Mouse (Mus musculus): Measurements from ENCODE around the gene Dennd4b.
"Not testable (repeated sequence)": the region's sequence is repeated elsewhere in the genome, so short reads cannot be mapped to it uniquely, and the experiment has no call there.

Gene Dennd4b

DNA sequence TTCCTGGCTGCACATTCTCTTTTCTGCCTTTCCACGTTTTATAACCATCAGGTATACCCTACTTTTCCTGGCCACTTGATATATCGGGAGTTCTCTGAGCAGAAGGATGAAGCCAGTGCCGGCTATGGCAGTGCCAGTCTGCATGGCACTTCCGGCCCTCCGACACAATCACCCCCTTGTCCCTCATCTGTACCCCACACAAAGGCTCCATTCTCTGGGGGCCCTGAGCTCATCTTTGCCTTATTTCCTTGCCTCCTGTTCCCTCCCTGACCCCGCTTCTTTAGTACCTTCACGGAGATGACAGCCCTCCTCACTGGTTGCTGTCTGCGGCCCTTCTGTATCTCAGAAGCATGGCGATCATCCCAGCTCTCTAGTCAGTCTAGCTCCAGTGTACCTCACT is 15.7 kb downstream of the Dennd4b start:
- DNase-seq = peak; percentile 27

DNA sequence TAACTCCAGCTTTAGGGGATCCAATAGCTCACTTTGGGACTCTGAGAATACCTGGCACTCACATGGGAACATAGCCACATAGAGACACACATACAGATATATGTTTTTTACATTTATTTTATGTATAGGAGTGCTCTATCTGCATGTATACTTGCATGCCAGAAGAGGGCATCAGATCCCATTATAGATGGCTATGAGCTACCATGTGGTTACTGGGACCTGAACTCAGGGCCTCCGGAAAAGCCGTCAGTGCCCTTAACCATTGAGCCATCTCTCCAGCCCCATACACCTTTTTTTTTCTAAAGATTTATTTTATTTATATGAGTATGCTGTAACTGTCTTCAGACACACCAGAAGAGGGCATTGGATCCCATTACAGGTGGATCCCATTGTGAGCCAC is 19.2 kb downstream of the Dennd4b start:
- DNase-seq = no peak

DNA sequence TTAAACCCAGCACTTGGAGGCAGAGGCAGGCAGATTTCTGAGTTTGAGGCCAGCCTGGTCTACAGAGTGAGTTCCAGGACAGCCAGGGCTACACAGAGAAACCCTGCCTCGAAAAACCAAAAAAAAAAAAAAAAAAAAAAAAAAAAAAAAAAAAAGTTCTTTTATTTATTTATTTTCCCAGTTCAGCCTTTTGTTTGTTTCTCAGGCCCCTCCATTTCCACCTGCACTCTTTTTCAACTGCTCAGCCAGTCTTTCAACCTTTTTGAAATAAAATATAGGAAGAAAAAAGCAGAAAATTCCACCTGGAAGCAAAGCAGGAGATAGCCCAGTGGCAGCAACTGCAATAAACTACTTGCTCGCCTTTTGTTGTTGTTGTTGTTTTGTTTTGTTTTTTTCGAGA is 24.4 kb downstream of the Dennd4b start:
- not testable (repeated sequence) for DNase-seq

DNA sequence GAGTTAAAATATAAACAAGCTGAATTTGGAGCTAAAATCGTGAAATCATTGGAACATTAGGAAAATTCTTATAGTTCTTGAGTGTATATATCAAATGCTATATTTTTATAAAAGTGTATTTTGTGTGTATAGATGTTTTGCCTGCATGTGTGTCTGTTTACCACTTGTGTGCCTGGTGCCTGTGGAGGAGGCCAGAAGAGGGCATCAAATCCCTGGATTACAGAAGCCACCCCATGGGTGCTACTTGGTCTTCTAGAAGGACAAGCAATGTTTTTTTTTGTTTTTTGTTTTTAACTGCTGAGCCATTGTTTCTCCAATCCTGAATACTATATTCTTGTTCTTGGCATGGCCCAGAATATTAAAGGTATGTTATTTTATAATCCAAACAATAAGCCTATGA is 25.6 kb downstream of the Dennd4b start:
- no peak for DNase-seq

DNA sequence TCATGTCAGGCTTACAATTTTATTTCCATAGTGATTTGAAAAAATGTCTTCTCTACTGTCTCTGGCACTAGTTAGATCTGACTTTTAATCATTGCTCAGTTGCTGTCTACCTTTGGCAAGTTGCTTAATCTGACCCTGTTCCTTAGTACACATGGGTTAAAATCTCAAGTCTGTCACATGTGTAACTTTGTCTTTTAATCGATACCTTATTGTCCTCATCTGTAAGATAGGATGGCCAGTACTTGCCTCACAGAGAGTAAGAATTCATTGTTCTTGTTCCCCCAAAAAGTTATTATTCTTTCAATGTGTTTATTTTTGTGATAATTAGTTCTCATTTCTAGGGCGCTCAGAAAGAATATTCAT is 27.0 kb downstream of the Dennd4b start:
- DNase-seq = no peak

DNA sequence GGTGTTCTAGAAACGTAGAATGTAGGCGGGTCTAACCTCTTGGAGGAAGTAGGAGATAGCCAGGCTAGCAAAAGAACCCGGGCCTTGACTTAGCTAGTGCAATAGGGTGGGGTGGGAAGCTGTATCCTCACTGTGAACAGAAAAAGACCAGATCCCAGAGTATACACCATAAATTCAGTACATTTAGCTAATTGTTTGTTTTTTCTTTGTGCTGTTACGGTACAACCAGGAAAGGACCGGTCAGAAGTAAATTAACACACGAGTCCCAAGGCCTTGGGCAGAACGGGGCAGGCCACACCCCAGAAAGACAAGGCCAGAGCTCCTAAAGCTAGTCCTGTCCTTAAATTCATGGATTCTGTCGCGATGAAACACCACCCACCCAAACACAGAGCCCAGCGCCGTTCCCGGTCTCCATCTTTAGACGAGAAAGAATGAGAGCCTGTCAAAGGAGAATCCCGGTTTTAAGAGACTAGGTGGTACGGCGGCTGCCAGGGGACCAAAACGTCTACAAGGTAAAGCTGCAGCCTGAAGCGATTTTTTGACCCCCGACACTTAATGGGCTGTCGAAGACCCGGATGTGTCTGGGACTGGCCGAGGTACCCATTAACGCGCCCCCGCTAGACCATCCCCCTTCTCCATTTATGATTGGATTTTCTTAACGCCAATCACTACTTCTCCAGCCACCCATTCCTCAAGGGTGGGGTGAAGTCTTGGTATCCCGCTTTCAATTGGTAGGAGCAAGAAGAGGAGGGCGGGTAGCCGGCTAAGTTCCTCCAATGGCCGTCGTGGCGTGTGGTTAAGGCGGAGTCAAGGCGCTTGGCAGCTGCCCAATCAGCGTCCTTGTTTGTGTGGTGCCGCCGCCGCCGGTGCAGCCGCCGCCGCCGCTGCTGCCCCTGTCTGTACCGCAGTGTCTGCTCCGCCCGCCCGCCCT is 27.6 kb downstream of the Dennd4b start, which contains the start of gene Gatad2b:
Gene Gatad2b (plus strand): TSS at position 834 of the 931 bp plus-strand sequence.
- DNase-seq = peak; percentile 100

DNA sequence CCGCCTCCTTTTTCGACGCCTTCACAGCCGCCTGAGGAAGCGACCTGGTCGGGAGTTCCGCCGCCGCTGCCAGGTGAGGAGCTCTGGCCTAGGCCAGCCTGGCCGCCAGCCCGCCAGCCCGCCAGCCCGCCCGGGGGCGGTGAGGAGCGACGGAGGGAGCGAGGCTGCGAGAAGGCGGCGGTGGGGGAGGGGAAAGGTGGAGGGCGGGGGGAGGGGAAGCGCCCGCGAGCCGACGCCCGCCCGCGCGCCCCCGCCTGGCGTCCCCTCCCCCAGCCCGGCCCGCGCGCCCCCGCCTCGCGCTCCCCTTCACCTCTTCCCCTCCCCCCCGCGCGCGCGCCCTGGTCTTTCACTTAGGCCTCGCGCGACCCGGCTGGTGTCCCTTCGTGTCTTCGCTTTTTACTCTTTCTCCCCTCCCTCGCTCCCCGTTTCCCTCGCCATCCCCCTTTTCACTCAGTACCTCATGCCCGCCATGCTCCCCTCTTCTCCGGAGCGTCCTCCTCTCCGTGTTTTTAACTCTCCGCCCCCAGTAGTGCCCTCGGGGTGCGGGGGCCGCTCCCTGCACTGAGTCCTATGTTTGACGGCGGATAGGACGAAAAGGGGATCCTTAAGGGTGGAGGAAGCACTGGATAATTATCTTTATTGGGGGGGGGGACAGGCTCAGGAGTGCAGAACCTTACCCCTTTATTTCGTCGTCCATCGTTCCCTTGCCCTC is 28.5 kb downstream of the Dennd4b start:
- DNase-seq = peak; percentile 64

DNA sequence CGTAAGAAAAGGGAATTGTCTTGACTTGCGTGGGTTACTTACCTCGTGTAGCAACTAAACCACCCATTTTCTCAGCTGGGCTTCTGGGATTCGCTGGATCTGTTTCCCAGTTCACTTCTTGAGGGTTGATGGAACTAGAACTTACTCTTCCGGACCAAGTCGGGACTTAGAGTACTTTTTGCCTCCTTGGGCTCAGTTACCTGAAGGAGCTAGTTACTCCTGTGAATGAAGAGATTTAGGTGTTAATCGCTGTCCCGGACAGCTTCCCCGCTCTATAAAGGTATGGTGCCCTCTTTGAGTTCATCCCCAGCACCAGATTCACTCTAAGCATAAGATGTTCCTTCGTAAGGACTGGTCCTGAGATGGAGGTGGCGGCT is 29.1 kb downstream of the Dennd4b start:
- DNase-seq = no peak

DNA sequence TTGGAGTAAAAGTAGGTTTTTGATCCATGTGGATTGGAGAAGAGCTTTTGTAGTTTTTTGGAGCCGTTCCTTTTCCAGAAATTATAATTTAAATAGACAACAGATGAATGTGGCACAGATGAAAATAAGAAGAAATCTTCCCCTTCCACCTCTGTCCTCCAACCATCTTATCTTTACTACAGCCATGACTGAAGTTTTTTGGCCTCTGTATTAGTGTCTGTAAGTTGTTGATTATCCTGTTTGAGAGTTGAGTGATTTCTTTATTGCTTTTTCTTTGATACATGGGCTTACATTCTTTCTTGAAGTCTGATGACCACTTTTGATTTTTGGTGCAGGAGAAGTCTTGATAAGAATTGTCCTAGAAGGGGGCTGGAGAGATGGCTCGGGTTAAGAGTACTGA is 29.7 kb downstream of the Dennd4b start:
- no peak for DNase-seq

DNA sequence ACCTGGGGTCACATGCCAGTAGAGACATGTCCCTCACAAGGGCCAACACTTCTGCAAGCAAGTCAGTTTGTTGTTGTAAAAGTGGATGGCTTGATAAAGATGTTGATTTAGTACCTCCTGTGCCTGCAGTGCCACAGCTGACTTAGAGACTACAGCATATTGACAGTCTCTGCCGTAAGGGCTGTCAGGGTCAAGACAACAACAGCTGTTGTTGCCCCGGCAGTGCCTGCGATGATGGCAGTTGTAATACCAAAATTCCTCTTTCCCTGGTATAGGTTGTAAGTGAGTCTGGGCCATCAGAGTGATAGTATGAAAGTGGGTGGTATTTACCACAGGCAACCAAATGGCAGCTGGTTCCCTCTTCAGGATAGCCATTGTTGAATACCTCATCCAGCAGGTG is 40.8 kb downstream of the Dennd4b start:
- no peak for DNase-seq

DNA sequence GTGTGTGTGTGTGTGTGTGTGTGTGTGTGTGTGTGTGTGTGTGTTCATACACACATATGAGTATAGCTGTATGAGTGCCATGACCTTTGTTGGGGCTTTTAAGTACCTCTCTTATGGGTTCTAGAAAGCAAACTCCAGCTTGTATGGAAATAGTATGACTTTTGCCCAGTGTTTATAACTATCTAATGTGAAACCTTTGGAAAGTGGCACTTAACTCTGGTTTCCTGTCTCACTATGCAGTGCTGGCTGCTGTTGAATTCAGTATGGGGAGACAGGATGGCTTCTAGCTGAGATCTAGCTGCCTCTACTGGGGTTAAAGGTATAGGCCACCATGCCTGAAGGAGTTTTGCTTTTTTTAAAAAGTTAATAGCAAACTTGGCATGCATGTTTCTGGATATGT is 44.6 kb downstream of the Dennd4b start:
- no peak for DNase-seq

DNA sequence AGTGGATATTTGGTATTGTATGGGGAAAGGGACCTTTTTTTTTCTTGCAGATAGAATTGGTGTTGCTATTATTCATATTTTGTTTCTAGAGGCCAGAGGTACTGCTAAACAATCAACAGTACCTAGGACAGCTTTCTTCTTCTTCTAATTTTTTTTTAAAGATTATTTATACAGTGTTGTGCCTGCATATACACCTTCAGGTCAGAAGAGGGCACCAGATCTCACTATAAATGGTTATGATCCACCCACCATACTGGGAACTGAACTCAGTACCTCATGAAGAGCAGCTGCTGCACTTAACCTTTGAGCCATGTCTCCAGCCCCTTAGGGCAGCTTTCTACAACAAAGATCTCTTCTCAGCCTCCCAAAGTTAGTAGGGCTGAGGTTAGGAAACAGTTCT is 48.4 kb downstream of the Dennd4b start:
- no peak for DNase-seq

DNA sequence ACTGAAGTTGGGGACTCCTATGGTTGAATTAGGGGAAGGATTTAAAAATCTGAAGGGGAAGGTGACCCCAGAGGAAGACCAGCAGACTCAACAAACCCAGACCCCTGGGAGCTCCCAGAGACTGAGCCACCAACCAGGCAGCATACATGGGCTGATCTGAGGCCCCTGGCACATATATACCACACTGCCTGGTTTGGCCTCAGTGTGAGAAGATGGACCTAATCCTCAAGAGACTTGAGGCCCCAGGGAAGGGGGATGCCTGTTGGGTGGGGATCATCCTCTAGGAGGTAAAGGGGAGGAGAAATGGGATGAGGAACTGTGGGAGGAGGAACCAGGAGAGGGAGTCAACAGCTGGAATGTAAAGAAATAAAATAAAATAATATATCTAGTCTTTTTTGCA is 49.3 kb downstream of the Dennd4b start:
- DNase-seq = no peak

DNA sequence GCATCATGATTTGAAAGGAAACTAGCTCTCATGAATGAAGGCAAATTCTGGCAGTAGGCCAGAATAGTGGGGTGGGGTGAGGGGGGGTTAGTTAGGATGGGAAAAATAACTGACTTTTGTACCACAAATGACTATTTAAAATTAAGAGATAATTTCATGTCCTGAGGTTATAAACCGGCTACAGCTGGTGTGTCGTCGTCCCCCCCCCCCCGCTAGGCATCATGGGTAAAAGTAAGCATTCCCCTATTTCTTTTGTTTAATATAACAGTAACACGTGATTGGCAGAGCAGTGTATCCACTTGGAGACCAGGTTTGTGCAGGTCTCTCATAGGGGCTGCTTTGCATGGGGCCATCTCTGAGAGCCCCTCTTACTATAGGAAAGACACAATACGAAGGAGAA is 57.3 kb downstream of the Dennd4b start:
- no peak for DNase-seq

DNA sequence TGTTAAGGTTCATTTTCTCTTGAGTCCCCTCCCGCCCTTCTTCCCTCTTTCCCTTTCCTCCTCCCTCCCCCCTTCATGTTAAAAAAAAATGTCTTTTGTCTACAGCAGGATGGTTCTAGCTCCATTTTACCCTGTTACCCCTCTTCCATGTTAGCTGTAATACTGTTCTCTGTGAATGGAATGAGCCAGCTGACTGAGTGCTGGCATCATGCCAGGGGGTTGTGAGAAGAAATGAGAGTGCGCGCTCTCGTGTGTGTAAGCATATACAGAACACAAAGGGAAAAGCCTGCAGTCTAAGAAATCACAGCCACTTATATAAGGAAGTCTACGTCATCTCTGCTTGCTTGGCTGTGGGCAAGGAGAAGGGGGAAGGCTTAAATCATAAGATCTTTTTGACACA is 58.1 kb downstream of the Dennd4b start:
- DNase-seq = peak; percentile 57
